Mouse (Mus musculus): ENCODE data around the gene Tnrc6a. TPM values are rescaled to one million over a fixed set of nuclear protein-coding genes. Genes with fewer than 3 reads are reported as not detected.

Tnrc6a gene
- polyA plus RNA-seq, 1 experiment from 2014 or later = 42.3 TPM

DNA sequence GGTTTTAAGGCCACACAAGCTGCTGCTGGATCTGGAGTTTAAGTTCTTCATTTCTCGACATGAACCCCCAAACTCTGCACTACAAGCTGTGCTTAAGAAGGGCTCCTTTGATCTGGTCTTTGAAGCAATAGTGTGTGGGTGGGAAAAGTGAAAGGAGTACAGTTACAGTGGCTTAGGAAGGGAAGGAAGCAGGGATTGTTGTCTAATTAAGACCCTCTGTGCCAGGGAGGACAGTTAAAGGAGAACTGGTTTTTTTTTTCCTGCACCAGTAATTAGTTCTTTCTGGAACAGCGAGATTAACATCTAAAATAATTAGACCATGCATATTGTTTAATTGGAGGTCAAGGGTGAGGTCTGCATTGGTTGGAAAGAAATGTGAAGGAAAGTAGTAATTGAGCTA lies 11.2 kb downstream of the Tnrc6a start:
- Histone ChIP-seq H3K27me3 (ENCODE audit: control insufficient read depth, insufficient read depth, low read length) (no peaks in the 10 kb centered on the region), H3K4me3 (replicated peaks; ENCODE audit: low read length) (no peak overlapping the region), H3K36me3 (ENCODE audit: control insufficient read depth, insufficient read depth, low read length) (peaks cover 11% of the 10 kb centered on the region), H3K9me3 (replicated peaks; ENCODE audit: control insufficient read depth, low read length) (no peaks in the 10 kb centered on the region), H3K27ac (ENCODE audit: low read length) (no peak overlapping the region), H3K9ac (ENCODE audit: low read length) (no peak overlapping the region), H3K4me1 (ENCODE audit: control insufficient read depth, insufficient read depth, low read length) (peaks cover 35% of the 10 kb centered on the region), H3K4me2 (ENCODE audit: low read depth, low read length) (no peak overlapping the region)
- 46% methylated on average over 2 of the region's 2 CpGs for WGBS
- no peak for ATAC-seq (ENCODE audit: insufficient read depth, low FRiP score)

DNA sequence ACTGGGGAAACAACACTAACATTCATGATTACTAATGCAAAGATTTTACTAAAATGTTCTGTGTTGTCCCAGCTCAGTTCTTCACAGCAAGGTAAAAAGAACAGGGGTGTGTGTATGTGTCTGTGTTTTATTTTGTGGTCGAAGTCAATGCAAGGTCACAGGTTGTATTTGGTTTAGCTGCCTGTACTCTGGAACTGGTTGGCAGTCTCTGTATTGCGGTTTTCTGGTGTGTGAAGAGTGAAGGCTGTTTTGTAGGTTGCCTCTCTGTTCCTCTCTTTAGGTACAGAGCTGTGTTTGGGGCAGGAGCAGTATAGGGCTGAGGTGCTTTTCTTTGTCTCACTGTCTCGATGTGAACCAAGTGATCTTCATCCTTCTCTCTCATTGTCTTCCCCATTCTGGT lies 12.0 kb downstream of the Tnrc6a start:
- H3K4me1 ChIP-seq (ENCODE audit: control insufficient read depth, insufficient read depth, low read length) = peaks cover 31% of the 10 kb centered on the region
- no peak for ATAC-seq (ENCODE audit: insufficient read depth, low FRiP score)

DNA sequence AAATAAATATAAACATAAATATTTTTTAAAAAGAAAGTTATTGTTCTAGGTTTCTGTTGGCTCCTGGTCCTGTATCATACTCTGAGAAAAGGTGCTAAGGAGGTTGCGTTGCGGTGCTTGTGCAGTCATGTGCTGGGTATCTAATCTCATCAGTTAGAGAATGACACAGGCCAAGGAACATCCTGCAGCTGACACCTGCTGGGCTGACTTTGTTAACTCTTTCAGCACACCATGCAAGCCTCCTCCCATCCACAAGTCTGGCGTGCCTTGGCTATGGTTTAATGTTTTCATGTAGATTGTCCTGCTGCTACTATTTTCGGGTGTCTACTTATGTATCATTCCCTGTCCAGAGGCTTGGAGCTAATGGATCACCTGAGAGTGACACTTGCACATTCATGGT lies 14.3 kb downstream of the Tnrc6a start:
- Histone ChIP-seq H3K4me3 (replicated peaks; ENCODE audit: low read length) (no peak overlapping the region), H3K27me3 (ENCODE audit: control insufficient read depth, insufficient read depth, low read length) (no peaks in the 10 kb centered on the region)

More for the DNA sequence above, 12.0 kb downstream of the Tnrc6a start:
- Histone ChIP-seq H3K27ac (ENCODE audit: low read length) (no peak overlapping the region), H3K27me3 (ENCODE audit: control insufficient read depth, insufficient read depth, low read length) (no peaks in the 10 kb centered on the region), H3K4me3 (replicated peaks; ENCODE audit: low read length) (no peak overlapping the region), H3K9me3 (replicated peaks; ENCODE audit: control insufficient read depth, low read length) (no peaks in the 10 kb centered on the region), H3K36me3 (ENCODE audit: control insufficient read depth, insufficient read depth, low read length) (peaks cover 15% of the 10 kb centered on the region), H3K4me2 (ENCODE audit: low read depth, low read length) (no peak overlapping the region), H3K9ac (ENCODE audit: low read length) (no peak overlapping the region)
- 64% methylated on average over 3 of the region's 3 CpGs for WGBS

DNA sequence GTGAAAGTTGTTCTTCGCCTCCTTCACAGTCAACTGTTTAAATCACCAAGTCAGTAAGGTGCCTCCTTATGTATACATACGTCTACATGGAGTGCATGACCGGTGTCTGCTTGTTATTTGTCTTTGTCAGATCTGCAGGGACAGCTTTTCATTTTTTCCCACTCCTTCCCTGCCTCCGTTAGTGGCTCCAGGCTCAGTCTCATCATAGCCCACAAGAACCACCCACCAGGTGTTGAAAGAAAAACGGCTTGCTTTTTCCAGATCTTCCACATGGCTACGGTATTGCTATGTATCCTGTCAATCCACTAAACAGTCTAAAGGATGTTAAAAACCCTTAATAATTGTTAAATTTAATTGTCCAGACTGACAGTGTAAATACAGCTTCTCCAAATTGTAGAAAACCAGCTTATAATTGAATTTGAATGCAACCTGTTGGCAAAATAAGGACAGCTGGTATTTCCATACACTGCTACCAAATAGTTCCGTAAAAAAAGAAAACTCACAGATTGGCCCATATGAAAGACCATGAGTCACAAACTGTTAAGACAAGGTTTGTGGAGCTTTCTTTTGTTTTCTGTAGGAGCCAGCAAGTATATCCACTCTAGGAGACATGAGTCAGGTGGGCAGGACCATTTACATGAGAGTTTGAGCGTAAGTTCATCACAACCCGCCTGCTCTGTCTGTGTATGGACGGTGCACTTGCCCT lies 22.6 kb downstream of the Tnrc6a start:
- 72% methylated on average over 10 of the region's 10 CpGs for WGBS

More for the DNA sequence above, 14.3 kb downstream of the Tnrc6a start:
- 74% methylated on average over 4 of the region's 4 CpGs for WGBS
- Histone ChIP-seq H3K36me3 (ENCODE audit: control insufficient read depth, insufficient read depth, low read length) (peaks cover 15% of the 10 kb centered on the region), H3K4me2 (ENCODE audit: low read depth, low read length) (no peak overlapping the region), H3K9ac (ENCODE audit: low read length) (no peak overlapping the region), H3K4me1 (ENCODE audit: control insufficient read depth, insufficient read depth, low read length) (peaks cover 26% of the 10 kb centered on the region), H3K27ac (ENCODE audit: low read length) (no peak overlapping the region), H3K9me3 (replicated peaks; ENCODE audit: control insufficient read depth, low read length) (no peaks in the 10 kb centered on the region)
- ATAC-seq (ENCODE audit: insufficient read depth, low FRiP score) = no peak

DNA sequence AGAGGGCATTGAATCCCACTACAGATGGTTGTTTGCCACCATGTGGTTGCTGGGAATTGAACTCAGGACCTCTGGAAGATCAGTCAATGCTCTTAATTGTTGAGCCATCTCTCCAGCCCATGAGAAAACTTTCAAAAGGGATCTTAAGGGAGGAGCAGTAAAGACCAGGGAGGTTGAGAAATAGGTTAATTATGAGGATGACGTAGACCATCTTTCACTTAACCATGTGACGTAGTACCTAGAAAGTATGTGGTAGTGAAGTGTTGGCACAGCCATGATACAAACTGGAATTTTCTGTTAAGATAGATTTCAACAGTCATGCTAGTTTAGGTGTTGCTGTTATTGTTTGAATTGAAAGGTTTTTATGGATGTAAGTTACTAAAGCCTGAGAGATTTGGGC lies 24.1 kb downstream of the Tnrc6a start:
- Histone ChIP-seq H3K27me3 (ENCODE audit: control insufficient read depth, insufficient read depth, low read length) (no peaks in the 10 kb centered on the region), H3K36me3 (ENCODE audit: control insufficient read depth, insufficient read depth, low read length) (0 out of 2 replicates have a peak, but pooled peaks cover 4% of the 10 kb centered on the region), H3K9me3 (replicated peaks; ENCODE audit: control insufficient read depth, low read length) (no peaks in the 10 kb centered on the region), H3K4me1 (ENCODE audit: control insufficient read depth, insufficient read depth, low read length) (no peaks in the 10 kb centered on the region), H3K27ac (ENCODE audit: low read length) (no peak overlapping the region), H3K4me2 (ENCODE audit: low read depth, low read length) (no peak overlapping the region), H3K9ac (ENCODE audit: low read length) (no peak overlapping the region), H3K4me3 (replicated peaks; ENCODE audit: low read length) (no peak overlapping the region)
- no peak for ATAC-seq (ENCODE audit: insufficient read depth, low FRiP score)
- 98% methylated on average over 2 of the region's 2 CpGs for WGBS

More for the DNA sequence above, 22.6 kb downstream of the Tnrc6a start:
- no peak overlapping the region for H3K27ac ChIP-seq (ENCODE audit: low read length)
- no peak for ATAC-seq (ENCODE audit: insufficient read depth, low FRiP score)
- no peak overlapping the region for H3K9ac ChIP-seq (ENCODE audit: low read length)
- H3K9me3 ChIP-seq (replicated peaks; ENCODE audit: control insufficient read depth, low read length) = no peaks in the 10 kb centered on the region
- H3K4me1 ChIP-seq (ENCODE audit: control insufficient read depth, insufficient read depth, low read length) = no peaks in the 10 kb centered on the region
- no peaks in the 10 kb centered on the region for H3K36me3 ChIP-seq (ENCODE audit: control insufficient read depth, insufficient read depth, low read length)
- H3K4me2 ChIP-seq (ENCODE audit: low read depth, low read length) = no peak overlapping the region
- H3K27me3 ChIP-seq (ENCODE audit: control insufficient read depth, insufficient read depth, low read length) = no peaks in the 10 kb centered on the region
- H3K4me3 ChIP-seq (replicated peaks; ENCODE audit: low read length) = no peak overlapping the region

DNA sequence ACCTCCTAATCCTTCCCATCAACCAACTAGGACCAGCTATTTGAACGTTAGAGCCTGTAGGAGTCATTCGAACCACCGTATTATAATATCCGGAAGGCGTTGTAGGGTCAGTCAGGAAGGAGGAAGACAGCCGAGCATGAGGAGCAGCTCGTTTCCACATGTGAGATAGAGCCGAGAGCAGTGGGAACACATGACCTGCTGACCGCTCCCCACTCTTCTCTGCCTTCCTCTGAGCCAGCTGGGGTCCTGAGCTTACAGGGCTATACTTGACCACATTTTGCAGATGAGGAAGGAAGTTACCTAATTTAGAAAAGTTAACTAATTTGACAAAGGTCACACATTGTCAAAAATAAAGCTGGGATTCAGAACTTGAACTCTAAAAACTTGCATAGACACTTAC lies 25.2 kb downstream of the Tnrc6a start:
- H3K9ac ChIP-seq (ENCODE audit: low read length) = no peak overlapping the region
- no peaks in the 10 kb centered on the region for H3K4me1 ChIP-seq (ENCODE audit: control insufficient read depth, insufficient read depth, low read length)
- H3K27ac ChIP-seq (ENCODE audit: low read length) = no peak overlapping the region
- no peak overlapping the region for H3K4me3 ChIP-seq (replicated peaks; ENCODE audit: low read length)
- H3K4me2 ChIP-seq (ENCODE audit: low read depth, low read length) = no peak overlapping the region
- ATAC-seq (ENCODE audit: insufficient read depth, low FRiP score) = no peak
- H3K36me3 ChIP-seq (ENCODE audit: control insufficient read depth, insufficient read depth, low read length) = 0 out of 2 replicates have a peak, but pooled peaks cover 4% of the 10 kb centered on the region
- H3K9me3 ChIP-seq (replicated peaks; ENCODE audit: control insufficient read depth, low read length) = no peaks in the 10 kb centered on the region
- H3K27me3 ChIP-seq (ENCODE audit: control insufficient read depth, insufficient read depth, low read length) = no peaks in the 10 kb centered on the region
- whole genome bisulfite sequencing = 74% methylated on average over 9 of the region's 9 CpGs

DNA sequence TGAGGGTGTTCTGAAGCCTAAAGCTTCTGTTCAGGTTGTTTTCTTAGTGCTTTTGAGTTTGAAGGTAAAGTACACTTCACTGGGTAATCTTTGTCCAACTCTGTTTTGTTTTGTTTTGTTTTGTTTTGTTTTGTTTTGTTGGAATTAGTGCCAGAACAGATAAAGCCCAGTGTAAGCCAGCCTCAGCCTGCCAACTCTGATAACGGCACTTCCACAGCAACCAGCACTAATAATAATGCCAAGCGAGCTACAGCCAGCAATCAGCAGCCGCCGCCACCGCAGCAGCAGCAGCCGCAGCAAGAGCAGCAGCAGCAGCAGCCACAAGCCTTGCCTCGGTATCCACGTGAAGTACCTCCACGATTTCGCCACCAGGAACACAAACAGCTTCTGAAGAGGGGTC lies 38.7 kb downstream of the Tnrc6a start:
- H3K4me3 ChIP-seq (replicated peaks; ENCODE audit: low read length) = no peak overlapping the region
- no peak for ATAC-seq (ENCODE audit: insufficient read depth, low FRiP score)
- peaks cover 25% of the 10 kb centered on the region for H3K36me3 ChIP-seq (ENCODE audit: control insufficient read depth, insufficient read depth, low read length)
- no peak overlapping the region for H3K4me2 ChIP-seq (ENCODE audit: low read depth, low read length)
- no peak overlapping the region for H3K9ac ChIP-seq (ENCODE audit: low read length)
- WGBS = 90% methylated on average over 10 of the region's 10 CpGs
- no peak overlapping the region for H3K27ac ChIP-seq (ENCODE audit: low read length)
- H3K27me3 ChIP-seq (ENCODE audit: control insufficient read depth, insufficient read depth, low read length) = no peaks in the 10 kb centered on the region
- H3K9me3 ChIP-seq (replicated peaks; ENCODE audit: control insufficient read depth, low read length) = no peaks in the 10 kb centered on the region
- H3K4me1 ChIP-seq (ENCODE audit: control insufficient read depth, insufficient read depth, low read length) = no peaks in the 10 kb centered on the region

DNA sequence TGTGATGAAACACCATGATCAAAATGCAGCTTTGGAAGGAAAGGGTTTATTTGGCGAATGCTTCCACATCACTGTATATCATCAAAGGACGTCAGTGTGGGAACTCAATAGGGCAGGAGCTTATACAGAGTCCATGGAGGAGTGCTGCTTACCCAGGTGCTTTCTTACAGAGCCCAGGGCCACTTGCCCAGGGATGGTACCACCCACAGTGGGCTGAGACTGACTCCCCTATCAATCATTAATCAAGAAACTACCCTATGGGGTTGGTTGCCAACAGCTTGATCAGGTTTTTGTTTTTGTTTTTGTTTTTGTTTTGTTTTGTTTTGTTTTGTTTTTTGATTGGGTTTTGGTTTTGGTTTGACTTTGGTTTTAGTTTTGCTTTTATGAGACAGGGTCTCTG lies 43.8 kb downstream of the Tnrc6a start:
- Histone ChIP-seq H3K4me1 (ENCODE audit: control insufficient read depth, insufficient read depth, low read length) (no peaks in the 10 kb centered on the region), H3K9me3 (replicated peaks; ENCODE audit: control insufficient read depth, low read length) (no peaks in the 10 kb centered on the region), H3K4me2 (ENCODE audit: low read depth, low read length) (no peak overlapping the region), H3K36me3 (ENCODE audit: control insufficient read depth, insufficient read depth, low read length) (peaks cover 35% of the 10 kb centered on the region), H3K9ac (ENCODE audit: low read length) (no peak overlapping the region), H3K27ac (ENCODE audit: low read length) (no peak overlapping the region), H3K27me3 (ENCODE audit: control insufficient read depth, insufficient read depth, low read length) (no peaks in the 10 kb centered on the region), H3K4me3 (replicated peaks; ENCODE audit: low read length) (no peak overlapping the region)
- 82% methylated on average over 2 of the region's 2 CpGs for WGBS
- ATAC-seq (ENCODE audit: insufficient read depth, low FRiP score) = no peak

DNA sequence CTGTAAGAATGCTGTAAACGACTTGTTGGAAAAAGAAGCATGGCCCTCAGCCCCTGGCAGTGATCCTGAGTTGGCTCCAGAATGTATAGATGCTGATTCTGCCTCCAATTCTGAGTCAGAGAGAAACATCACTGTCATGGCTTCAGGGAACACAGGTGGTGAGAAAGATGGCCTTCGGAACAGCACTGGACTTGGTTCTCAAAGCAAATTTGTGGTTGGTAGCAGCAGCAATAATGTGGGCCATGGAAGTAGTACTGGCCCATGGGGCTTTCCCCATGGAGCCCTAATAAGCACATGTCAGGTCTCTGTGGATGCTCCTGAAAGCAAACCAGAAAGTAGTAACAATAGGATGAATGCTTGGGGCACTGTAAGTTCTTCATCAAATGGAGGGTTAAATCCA lies 45.9 kb downstream of the Tnrc6a start:
- peaks cover 31% of the 10 kb centered on the region for H3K36me3 ChIP-seq (ENCODE audit: control insufficient read depth, insufficient read depth, low read length)
- no peaks in the 10 kb centered on the region for H3K27me3 ChIP-seq (ENCODE audit: control insufficient read depth, insufficient read depth, low read length)
- WGBS = 88% methylated on average over 2 of the region's 2 CpGs

More for the DNA sequence above, 45.9 kb downstream of the Tnrc6a start:
- Histone ChIP-seq H3K9me3 (replicated peaks; ENCODE audit: control insufficient read depth, low read length) (no peaks in the 10 kb centered on the region), H3K4me2 (ENCODE audit: low read depth, low read length) (no peak overlapping the region), H3K4me1 (ENCODE audit: control insufficient read depth, insufficient read depth, low read length) (no peaks in the 10 kb centered on the region), H3K4me3 (replicated peaks; ENCODE audit: low read length) (no peak overlapping the region), H3K9ac (ENCODE audit: low read length) (no peak overlapping the region), H3K27ac (ENCODE audit: low read length) (no peak overlapping the region)
- ATAC-seq (ENCODE audit: insufficient read depth, low FRiP score) = no peak

All from stomach, embryonic 16.5 days (tissue).